Mouse (Mus musculus): ENCODE measurements around the gene Mamdc2.
A peak's percentile ranks its signal among the peaks of the same experiment; 100 is the strongest.

DNA sequence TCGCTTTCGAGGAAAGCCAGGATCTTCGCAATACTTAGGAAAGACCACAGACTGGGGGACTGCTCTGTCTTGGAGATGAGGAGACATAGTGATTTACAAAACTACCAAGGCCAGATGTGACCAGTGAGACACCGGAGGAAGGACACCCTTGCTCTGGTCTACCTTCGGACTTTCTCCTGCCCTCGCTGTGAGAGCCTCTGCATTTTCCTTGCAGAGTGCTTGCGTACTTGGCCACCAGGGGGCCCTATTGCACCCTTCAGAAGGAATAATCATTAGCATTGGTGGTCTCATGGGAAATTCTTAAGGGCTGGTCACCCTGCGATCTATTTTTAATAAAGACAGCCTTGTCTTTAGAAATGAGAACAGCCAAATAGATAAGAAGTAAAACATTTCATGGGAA lies 75.0 kb downstream of the Mamdc2 start:
- TF ChIP-seq CTCF (IDR thresholded peaks at IDR 0.05; ENCODE audit: low read depth) (peak; percentile 92), EP300 (optimal IDR thresholded peaks at IDR 0.05) (no peak)
